Mouse (Mus musculus) cerebellum, postnatal 10 days (tissue): Measurements from ENCODE around the gene Ctbp2.

ENCODE experiments used
- DNase-seq, 2 experiments: peaks; one replicate each; pipeline ENCODE4 v3.0.0; 2021; ENCODE audit warnings: mixed read lengths in 2 of 2

Ctbp2 gene

GRCm38 (mm10) chr7:133085408-133085807 lies 38.7 kb downstream of the Ctbp2 start:
- DNase-seq, result no peak

DNA sequence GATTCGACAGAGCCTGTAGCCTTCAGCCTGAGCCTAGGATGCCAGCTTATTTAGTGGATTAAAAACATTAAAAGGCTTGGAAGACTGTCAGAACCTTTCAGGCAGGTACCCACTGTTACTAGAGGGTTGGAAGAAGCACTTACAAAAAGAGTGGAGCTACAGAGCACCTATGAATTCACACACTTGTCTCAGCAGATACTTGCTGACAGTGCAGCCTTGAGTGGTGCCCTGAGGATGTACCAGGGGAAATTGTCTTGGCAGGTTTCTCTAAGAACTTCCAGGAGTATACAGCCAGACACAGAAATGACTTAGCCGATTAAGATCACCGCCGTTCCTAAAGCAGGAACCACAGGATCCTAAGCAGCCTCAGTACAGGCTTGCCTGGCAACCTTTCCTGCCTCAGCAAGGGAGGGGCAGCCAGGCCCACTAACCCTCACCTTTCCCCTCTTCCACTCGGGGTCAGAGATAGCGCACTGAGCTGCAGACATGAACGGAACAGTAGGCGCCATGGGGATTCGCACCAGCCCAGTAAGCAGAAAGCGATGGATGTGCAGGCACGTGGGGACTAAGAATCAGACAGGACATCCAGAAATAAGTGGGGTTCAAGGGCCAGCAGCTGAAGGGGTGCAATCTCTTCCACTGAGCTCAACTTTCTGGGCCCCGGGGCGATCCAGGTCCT lies 40.1 kb downstream of the Ctbp2 start:
- no peak for DNase-seq

GRCm38 (mm10) chr7:133078929-133079328 lies 45.2 kb downstream of the Ctbp2 start:
- DNase-seq, result no peak

DNA sequence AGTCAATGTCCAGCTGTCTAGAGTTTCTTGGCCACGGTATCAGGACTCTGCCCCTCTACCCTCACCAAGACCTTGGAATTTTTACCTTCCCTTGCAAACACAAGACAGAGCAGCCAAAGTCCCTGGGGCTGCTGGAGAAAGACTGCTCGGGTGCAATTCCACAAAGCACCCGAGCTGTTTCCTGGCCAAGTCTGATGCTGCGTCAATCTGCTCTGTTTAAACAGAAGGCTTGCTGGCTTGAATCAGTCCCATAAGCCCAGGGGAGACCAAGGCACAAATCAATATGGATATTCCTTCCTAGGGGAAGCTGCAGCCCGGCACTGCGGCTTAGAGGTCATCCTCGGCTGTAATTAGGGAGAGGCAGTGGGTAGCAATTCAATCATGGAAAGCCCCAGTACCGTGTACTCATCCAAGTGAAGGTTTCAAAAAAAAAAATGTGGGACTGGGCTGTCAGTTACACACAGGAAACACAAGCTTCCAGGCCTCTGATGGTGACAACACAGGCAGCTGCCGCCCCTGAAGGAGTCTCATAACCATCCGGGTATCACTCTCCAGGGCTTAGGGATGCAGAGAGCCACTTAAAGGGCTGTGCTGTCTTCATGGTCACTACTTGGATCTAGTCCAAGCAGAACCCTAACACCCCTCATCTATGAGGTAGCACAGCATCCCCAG lies 49.6 kb downstream of the Ctbp2 start:
- DNase-seq, result peak; percentile 54 to 72

DNA sequence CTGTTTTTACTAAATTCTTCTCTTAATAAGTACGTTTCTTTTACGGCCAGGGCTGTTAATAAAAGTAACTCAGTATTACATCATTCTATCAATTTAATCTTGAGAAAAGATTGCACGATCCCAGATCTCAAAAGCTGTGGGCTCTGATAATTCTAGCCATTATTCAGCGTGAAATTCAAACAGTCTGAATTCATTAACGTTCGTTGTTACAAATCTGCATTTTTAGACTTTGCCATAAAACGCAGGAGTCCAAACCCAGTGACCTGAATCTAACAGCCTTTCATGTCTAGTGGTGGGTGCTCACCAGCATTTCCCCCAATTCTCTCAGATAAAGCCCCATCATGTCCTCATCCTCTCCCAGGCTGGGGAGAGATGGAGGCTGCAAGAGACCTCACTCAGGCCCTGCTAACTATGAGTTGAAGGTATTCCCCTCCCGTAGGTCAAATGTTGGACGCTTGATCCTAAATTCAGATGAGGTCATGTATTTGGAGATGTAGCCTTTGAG lies 51.0 kb downstream of the Ctbp2 start:
- no peak for DNase-seq

- DNase-seq, result no peak
Measured at GRCm38 (mm10) chr7:133072535-133072934, 51.6 kb downstream of the Ctbp2 start.

DNA sequence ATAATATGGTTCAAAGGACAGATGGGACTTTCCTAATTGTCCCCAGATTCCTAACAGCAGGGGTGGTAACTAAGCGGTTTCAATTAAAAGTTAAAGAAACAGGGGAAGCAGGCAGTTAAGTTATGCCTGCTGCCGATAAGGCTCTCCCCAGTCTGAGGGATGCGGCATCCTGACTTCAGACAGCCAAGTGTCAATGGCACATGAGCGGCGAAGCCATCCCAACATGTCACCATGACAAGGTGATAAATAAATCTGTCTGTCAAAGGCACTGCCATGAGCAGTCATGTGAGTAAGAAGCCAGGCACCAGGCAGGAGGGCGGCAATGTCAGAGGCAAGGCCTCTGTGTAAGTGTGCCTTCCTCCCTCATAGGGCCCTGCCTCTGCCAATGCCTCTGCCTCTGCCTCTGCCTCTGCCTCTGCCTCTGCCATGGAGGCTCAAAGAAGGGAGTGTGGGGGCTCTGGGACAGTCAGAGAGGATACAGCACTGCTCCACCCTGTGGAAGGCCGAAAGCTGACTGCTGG lies 56.8 kb downstream of the Ctbp2 start:
- DNase-seq, result peak; percentile 59 to 67

- DNase-seq, result peak; percentile 88 to 90
Measured at GRCm38 (mm10) chr7:133066776-133067175, 57.4 kb downstream of the Ctbp2 start.

DNA sequence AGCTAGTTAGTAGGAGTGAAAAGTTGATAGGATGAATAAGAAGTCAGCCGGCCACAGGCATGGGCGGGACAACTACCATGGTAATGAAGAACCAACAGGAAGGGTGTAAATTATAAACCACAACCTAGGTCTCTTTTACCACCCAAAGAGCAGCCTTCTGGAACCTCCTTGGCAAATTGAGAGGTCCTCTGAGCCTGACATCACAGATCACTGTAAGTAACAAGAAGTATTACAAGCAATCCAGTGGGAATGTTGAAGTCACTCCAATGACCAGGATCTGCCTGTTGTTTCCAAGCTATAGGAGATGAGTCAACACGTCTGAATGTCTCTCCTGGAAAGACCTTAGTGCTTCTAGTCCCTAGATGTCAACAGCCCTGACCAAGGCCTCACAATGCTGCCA lies 62.1 kb downstream of the Ctbp2 start:
- no peak for DNase-seq

GRCm38 (mm10) chr7:133060170-133060569 lies 64.0 kb downstream of the Ctbp2 start:
- DNase-seq, result peak; percentile 62 to 67

- no peak for DNase-seq
Measured at GRCm38 (mm10) chr7:133059517-133060104, 64.5 kb downstream of the Ctbp2 start.

DNA sequence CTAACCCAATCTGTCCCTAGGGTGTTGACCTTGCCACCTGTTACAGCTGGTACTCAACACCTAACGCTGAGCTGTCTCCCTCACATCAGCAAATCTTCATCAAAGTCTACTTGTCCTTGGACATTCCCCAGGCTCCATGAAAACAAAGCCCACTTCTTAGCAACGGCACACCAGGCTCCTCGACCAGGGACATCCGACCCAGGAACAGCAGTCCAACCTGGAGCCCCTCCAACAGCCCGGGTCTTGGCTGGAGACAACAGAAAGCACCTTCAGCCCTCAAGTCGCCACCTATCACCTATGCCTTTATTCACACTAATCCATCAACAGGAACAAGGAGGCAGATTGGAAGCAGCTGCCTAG lies 65.0 kb downstream of the Ctbp2 start:
- DNase-seq, result peak in 1 of 2 experiments; percentile 55

DNA sequence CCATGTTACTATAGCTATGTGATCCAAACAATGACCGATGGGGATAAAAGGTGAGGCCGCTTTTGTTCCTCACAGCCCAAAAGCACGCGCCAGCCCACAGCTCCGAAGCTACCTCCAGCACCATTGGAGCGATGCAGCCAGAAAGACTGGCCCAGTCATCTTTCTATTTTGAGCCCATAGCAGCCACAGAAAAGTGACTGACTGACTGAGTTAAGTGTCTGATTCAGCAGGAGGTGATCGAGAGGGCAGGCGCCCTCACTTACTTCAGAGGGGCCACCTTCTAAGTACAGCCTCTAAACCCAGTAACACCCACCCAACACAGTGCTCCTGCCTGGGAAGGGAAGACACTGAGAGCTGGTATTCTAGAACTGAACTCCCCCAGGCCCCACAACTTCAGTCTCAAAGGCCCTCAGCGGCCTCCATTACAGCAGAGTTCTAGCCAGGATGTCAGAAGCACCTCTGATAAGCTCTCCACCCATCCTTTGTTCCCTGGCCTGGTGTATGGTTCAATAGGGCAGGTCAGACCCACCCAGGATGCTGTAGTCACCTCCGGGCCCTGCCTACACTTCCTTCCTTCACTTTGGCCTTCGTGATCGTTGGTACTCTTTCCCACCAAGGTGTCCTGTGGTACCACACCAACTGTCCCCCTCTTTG lies 65.5 kb downstream of the Ctbp2 start:
- no peak for DNase-seq

DNA sequence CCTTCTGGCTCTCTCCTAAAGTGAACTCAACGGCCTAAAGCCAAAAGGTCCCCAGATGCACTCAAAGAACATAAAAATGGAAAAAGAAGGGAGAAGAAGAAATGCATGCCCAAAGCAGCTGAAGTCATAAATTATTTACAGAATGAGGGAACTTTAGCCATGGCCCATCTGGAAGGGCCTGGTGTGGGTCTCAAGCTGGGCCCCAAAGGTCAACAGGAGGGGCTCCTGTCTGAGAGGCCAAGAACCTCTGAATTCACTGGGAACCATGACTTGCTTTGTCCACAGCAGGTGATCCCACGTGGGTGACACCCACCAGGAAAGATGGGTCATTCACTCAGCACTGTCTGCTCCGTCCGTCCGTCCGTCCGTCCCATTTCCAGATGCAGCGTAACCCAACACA lies 67.2 kb downstream of the Ctbp2 start:
- DNase-seq, result no peak

DNA sequence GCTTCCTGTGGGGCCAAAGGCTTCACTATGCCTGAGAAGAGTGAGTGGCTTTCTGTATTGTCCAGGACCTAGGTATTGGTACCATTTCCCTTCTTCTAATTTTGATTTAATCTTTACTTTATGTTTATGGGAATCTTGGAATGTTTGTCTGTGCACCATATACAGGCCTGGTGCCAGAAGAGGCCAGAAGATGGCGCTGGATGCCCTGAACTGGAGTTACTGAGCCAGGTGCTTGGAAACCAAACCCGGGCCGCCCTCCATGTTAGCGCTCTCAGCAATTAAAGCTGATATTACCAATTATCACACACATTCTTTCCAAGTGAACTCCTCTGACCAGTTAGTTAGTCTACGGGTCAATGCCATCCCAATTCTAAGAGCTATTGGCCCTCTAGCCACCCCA lies 69.7 kb downstream of the Ctbp2 start:
- DNase-seq, result peak in 1 of 2 experiments; percentile 40

- DNase-seq, result no peak
Measured at GRCm38 (mm10) chr7:133053757-133054156, 70.4 kb downstream of the Ctbp2 start.

- peak; percentile 49 to 55 for DNase-seq
Measured at GRCm38 (mm10) chr7:133052819-133053218, 71.3 kb downstream of the Ctbp2 start.

- DNase-seq, result no peak
Measured at GRCm38 (mm10) chr7:133050681-133051080, 73.5 kb downstream of the Ctbp2 start.

DNA sequence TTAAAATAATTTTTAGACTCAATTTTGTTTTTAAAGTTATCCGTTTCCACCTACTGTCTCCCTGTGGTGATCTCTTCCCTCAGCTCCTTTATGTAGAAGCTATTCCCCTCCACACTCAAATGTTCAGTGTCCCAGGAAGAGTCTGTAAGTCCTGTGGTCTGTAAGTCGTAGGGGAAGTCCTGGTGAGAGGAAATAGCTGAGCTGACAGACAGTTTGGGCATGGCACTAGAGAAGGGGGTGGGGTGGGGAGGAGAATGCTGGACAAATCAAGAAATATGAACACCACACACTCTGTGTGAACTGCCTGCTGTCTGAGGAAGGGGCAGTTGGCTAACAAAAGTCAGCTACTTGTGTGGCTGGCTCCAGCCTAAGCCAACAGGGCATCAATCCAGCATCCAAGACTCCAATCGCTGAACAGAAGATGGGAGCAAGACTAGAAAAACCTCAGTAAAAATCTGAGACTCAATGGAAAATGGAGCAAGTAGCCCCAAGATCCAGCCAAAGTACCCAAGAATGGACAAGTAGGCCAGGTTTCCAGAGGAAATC lies 76.0 kb downstream of the Ctbp2 start:
- peak; percentile 73 to 76 for DNase-seq

GRCm38 (mm10) chr7:133047287-133047686 lies 76.9 kb downstream of the Ctbp2 start:
- DNase-seq, result no peak

DNA sequence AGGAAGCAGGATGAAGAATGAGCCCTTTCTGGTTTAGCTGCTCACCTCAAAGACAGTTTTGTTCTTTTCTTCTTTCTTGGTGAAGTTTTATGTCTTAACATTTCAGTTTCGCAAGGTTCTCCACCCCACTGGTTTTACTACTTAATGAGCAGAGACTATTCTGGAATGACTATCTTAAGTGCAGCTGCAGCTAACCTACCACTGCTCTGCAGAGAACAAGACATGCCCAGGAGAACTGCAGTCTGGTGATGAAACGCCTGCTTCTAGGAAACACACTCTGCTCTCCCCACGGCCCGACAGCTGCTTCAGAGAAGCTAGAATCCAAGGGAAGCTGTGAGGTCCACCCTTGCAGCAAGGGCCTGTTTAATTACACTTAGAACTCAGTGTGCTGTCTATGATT lies 79.4 kb downstream of the Ctbp2 start:
- no peak for DNase-seq

DNA sequence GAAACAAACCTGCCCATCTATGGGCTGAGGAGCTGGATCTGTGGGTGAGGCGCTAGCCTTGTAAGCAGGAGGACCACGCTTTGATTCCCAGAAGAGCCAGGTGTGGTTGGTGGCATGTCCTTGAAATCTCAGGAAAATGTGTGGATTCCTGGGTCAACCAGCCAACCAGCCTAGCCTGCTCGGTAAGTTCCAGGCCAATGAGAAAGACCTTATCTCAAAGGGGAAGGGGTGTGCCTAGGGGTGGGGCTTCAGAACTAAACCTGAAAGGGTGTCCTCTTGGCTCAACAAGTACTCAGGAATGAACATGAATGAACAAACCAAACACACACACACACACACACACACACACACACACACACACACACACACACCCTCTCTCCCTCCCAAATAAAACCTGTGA lies 82.4 kb downstream of the Ctbp2 start:
- no peak for DNase-seq
